Mouse (Mus musculus) myocyte (in vitro differentiated cells): ENCODE data around the gene Klrb1b.
"Not testable (repeated sequence)": the region's sequence is repeated elsewhere in the genome, so short reads cannot be mapped to it uniquely, and the experiment has no call there.

Experiments used
- E2F4 ChIP-seq: IDR thresholded peaks from one replicate; pipeline ENCODE4 v1.6.1; 2011; ENCODE audit warnings: mild to moderate bottlenecking, control low read depth, moderate library complexity; ENCODE audit not compliant: insufficient read depth
- MAX ChIP-seq: IDR thresholded peaks from one replicate; pipeline ENCODE4 v1.6.1; 2011; ENCODE audit warnings: low read depth, mild to moderate bottlenecking, control low read depth
- MYOD1 ChIP-seq, 3 experiments: IDR thresholded peaks; one replicate each; pipeline ENCODE4 v1.6.1; 2011; ENCODE audit warnings: control low read depth in 2 of 3, low read depth in 2 of 3, mild to moderate bottlenecking in 2 of 3, moderate library complexity in 1 of 3; ENCODE audit not compliant: insufficient read length in 2 of 3, control insufficient read depth in 1 of 3
- MYOG ChIP-seq, 3 experiments: IDR thresholded peaks; one replicate each; pipeline ENCODE4 v1.6.1; 2011; ENCODE audit warnings: control low read depth in 2 of 3, low read depth in 2 of 3, mild to moderate bottlenecking in 2 of 3; ENCODE audit not compliant: insufficient read length in 2 of 3, control insufficient read depth in 1 of 3, insufficient read depth in 1 of 3
- POLR2A ChIP-seq: IDR thresholded peaks from one replicate; pipeline ENCODE4 v1.6.1; 2011; ENCODE audit warnings: low read depth, mild to moderate bottlenecking, control low read depth, moderate library complexity; ENCODE audit not compliant: insufficient read length
- REST ChIP-seq: IDR thresholded peaks from one replicate; pipeline ENCODE4 v1.6.1; 2011; ENCODE audit warnings: mild to moderate bottlenecking, control low read depth, moderate library complexity; ENCODE audit not compliant: insufficient read depth, insufficient read length
- SRF ChIP-seq: IDR thresholded peaks from one replicate; pipeline ENCODE4 v1.6.1; 2011; ENCODE audit warnings: low read depth; ENCODE audit not compliant: control insufficient read depth, insufficient read length

DNA sequence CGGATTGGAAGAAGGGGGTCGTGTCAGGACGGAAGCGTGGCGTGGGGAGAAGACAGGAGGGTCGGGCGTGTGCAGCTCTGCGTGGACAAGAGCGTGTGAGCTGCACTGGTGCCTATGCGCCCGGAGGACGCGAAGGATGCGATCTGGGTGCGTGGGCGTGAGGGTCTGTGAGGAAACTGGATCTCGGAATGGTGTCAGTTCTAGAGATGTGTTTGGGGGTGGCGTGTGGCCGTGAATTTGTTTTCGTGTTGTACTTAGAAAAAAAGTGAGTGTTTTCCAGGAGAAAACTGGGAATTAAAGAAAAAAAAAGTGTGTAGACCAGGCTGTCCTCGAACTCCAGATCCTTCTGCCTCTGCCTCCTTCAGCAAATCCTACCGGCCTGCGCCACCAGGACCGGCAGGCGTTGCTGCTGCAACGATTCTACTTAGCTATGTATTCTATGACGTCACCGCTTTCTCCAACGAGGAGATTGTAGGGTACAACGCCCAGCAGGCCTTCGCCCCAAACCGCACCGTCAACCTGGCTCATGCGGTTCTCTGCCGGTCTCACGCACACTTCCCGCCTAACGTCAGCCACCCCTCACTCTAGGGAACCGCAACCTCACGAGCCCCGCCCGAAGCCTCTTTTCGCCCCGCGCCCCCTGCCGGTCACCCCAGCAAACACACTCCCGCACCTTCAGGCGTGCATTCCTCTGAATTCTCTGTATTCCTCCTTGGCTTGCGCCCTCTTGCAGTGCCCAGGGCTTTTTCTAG is 26.8 kb downstream of the Klrb1b start:
- not testable (repeated sequence) for TF ChIP-seq REST; MYOG (IDR thresholded peaks at IDR 0.05; ENCODE audit: control insufficient read depth in 1 of 3, insufficient read depth in 1 of 3, insufficient read length in 2 of 3, low read depth in 2 of 3); MYOD1 (IDR thresholded peaks at IDR 0.05; ENCODE audit: control insufficient read depth in 1 of 3, insufficient read length in 2 of 3, low read depth in 2 of 3); MAX; POLR2A; E2F4; SRF
